Mouse (Mus musculus): ENCODE measurements around the gene Gm19402. TPM values are rescaled to one million over a fixed set of nuclear protein-coding genes. Genes with fewer than 3 reads are reported as not detected.

The Gm19402 gene
- polyA plus RNA-seq, 2 experiments: not detected

DNA sequence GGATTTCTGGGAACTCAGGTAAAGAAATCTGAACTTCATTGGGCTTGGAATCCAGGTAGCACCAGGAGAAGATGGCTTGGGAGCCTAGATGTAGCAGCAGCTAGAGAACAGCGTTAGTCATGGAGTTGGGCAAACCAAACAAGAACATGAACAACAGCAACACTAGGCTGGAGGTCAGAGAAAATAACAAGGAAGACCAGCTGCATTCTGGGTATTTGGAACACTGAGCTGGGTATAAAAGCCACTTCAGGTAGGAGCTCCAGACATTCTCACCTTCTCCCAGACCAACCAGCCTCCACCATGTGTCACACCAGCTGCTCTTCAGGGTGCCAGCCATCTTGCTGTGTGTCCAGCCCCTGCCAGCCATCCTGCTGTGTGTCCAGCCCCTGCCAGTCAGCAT, 15.8 kb upstream of the Gm19402 start, which contains the start of gene Gm10272:
TSS of gene Gm10272 (plus strand) at position 301 of the 400 bp plus-strand sequence.
- WGBS: 84% methylated on average over 1 of the region's 1 CpGs
- DNase-seq (ENCODE audit: low spot score): no peak
- no peak within 1 kb of the TSS for H3K27ac ChIP-seq (replicated peaks; ENCODE audit: low read depth, low read length)
- H3K9ac ChIP-seq (ENCODE audit: low read depth, low read length, severe bottlenecking): no peak within 1 kb of the TSS
- H3K9me3 ChIP-seq (ENCODE audit: control insufficient read depth, low read length): peaks cover 5% of the 10 kb centered on the region; the same call in 1 of the 2 replicates
- no peak within 1 kb of the TSS for H3K4me3 ChIP-seq (replicated peaks; ENCODE audit: low read length)
- H3K27me3 ChIP-seq (ENCODE audit: control insufficient read depth, insufficient read depth, low read length): no peaks in the 10 kb centered on the region
- no peaks in the 10 kb centered on the region for H3K36me3 ChIP-seq (ENCODE audit: control insufficient read depth, insufficient read depth, low read length)
- no peak within 1 kb of the TSS for H3K4me2 ChIP-seq (replicated peaks; ENCODE audit: low read depth, low read length, severe bottlenecking)
- no peak for ATAC-seq (ENCODE audit: low FRiP score, low read depth)
- H3K4me1 ChIP-seq (ENCODE audit: control insufficient read depth, insufficient read depth, low read length): no peaks in the 10 kb centered on the region
- TF ChIP-seq POLR2A (IDR thresholded peaks at IDR 0.05; ENCODE audit: borderline replicate concordance, extremely low read depth, insufficient read depth, insufficient read length): no peak

DNA sequence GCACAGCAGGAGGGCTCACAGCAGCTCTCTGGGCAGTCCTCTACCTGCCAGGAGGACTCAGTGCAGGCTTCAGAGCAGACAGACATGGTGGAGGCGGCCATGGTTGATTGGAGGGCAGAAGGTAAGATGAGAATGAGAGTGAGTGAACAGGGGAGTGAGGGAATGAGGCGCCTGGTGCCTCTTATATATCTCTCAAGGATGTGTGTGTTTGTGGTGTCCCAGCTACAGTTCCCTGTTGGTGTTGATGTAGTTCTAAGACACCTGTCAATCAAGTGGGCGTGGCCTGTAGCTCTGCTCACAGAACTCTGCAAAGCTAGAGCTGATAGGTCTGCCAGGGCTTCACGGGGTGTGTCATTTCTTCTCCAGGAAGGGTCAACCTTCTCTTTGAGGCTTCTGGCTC, 6.6 kb upstream of the Gm19402 start, which contains the start of gene Gm9508:
TSS of gene Gm9508 (minus strand) at position 101 of the 400 bp plus-strand sequence.
- H3K4me3 ChIP-seq (replicated peaks; ENCODE audit: low read length): no peak within 1 kb of the TSS
- WGBS: 30% methylated on average over 4 of the region's 4 CpGs
- ATAC-seq (ENCODE audit: low FRiP score, low read depth): no peak
- H3K36me3 ChIP-seq (ENCODE audit: control insufficient read depth, insufficient read depth, low read length): no peaks in the 10 kb centered on the region
- no peaks in the 10 kb centered on the region for H3K9me3 ChIP-seq (ENCODE audit: control insufficient read depth, low read length)
- no peak for DNase-seq (ENCODE audit: low spot score)
- no peak within 1 kb of the TSS for H3K4me2 ChIP-seq (replicated peaks; ENCODE audit: low read depth, low read length, severe bottlenecking)
- no peak within 1 kb of the TSS for H3K27ac ChIP-seq (replicated peaks; ENCODE audit: low read depth, low read length)
- TF ChIP-seq POLR2A (IDR thresholded peaks at IDR 0.05; ENCODE audit: borderline replicate concordance, extremely low read depth, insufficient read depth, insufficient read length): no peak
- H3K9ac ChIP-seq (ENCODE audit: low read depth, low read length, severe bottlenecking): no peak within 1 kb of the TSS
- H3K27me3 ChIP-seq (ENCODE audit: control insufficient read depth, insufficient read depth, low read length): no peaks in the 10 kb centered on the region
- 0 out of 2 replicates have a peak, but pooled peaks cover 3% of the 10 kb centered on the region for H3K4me1 ChIP-seq (ENCODE audit: control insufficient read depth, insufficient read depth, low read length)

DNA sequence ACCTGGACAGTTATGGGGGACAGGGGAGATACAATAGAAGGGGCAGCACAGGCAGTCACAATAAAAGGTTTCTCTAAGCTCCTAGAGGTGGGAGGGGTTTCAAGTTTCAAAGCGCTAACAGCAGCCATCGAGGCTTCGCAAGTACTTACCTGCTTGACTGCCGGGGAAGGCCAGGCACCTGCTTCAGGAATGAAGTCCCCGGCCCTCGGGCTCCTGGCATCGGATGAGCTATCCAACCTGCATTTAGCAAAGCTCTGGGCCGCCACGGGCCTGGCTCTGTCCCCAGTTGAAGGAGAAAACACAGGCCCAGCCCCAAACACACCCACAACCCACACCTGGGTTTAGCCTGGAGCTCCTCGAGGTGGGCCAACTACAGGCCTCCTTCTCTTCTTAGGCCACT, 3.5 kb downstream of the Gm19402 start:
- Histone ChIP-seq H3K4me3 (replicated peaks; ENCODE audit: low read length) (no peak overlapping the region), H3K4me2 (replicated peaks; ENCODE audit: low read depth, low read length, severe bottlenecking) (no peak overlapping the region), H3K27me3 (ENCODE audit: control insufficient read depth, insufficient read depth, low read length) (peaks cover 29% of the 10 kb centered on the region), H3K27ac (replicated peaks; ENCODE audit: low read depth, low read length) (no peak overlapping the region), H3K36me3 (ENCODE audit: control insufficient read depth, insufficient read depth, low read length) (no peaks in the 10 kb centered on the region), H3K9ac (ENCODE audit: low read depth, low read length, severe bottlenecking) (no peak overlapping the region), H3K9me3 (ENCODE audit: control insufficient read depth, low read length) (no peaks in the 10 kb centered on the region), H3K4me1 (ENCODE audit: control insufficient read depth, insufficient read depth, low read length) (peaks cover 8% of the 10 kb centered on the region)
- WGBS: 14% methylated on average over 10 of the region's 10 CpGs
- DNase-seq (ENCODE audit: low spot score) (no peak), ATAC-seq (ENCODE audit: low FRiP score, low read depth) (no peak)
- no peak for TF ChIP-seq POLR2A (IDR thresholded peaks at IDR 0.05; ENCODE audit: borderline replicate concordance, extremely low read depth, insufficient read depth, insufficient read length)

DNA sequence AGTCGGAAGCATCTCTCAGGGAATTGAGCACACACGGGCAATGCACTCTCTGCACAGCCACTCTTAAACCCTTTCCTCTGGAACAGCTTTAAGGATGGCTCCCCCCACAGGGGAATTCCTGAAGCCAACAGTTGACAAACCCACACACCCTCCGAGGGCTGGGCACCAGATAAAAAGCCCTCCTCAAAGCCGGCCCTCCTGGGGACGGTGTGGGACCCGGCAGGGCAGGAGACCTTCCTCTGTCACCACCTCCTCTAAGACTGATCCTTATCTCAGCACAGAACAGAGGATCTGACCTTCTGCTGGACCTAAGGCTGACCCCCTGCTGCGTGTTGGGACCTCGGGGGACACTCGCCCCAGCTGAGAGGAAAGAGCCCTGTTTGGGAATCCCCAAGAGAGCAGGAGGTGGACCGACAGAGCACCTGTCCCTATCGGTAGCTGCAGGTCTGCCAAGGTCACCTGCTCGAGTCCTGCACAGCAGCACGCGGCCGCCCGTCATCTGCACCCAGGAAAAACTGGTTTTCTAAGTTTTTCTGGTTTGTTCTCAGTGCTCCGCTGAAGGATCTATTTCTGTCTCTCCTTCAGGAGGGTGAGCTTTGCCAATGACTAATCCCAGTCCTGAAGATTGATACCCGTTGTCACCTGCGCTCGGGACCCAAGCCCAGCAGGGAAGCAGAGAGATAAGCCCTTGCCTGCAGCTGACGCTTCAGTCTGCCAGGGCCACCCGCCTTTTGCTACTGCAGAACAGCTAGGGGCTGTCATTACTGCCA, 4.5 kb downstream of the Gm19402 start, which contains the start of gene Tspear:
TSS of gene Tspear (plus strand) at position 675 of the 770 bp plus-strand sequence.
- Histone ChIP-seq H3K36me3 (ENCODE audit: control insufficient read depth, insufficient read depth, low read length) (no peaks in the 10 kb centered on the region), H3K9me3 (ENCODE audit: control insufficient read depth, low read length) (no peaks in the 10 kb centered on the region), H3K27me3 (ENCODE audit: control insufficient read depth, insufficient read depth, low read length) (peaks cover 29% of the 10 kb centered on the region), H3K9ac (ENCODE audit: low read depth, low read length, severe bottlenecking) (no peak within 1 kb of the TSS), H3K4me2 (replicated peaks; ENCODE audit: low read depth, low read length, severe bottlenecking) (no peak within 1 kb of the TSS), H3K4me1 (ENCODE audit: control insufficient read depth, insufficient read depth, low read length) (peaks cover 8% of the 10 kb centered on the region), H3K27ac (replicated peaks; ENCODE audit: low read depth, low read length) (no peak within 1 kb of the TSS), H3K4me3 (replicated peaks; ENCODE audit: low read length) (no peak within 1 kb of the TSS)
- DNase-seq (ENCODE audit: low spot score) (no peak), ATAC-seq (ENCODE audit: low FRiP score, low read depth) (no peak)
- no peak for TF ChIP-seq POLR2A (IDR thresholded peaks at IDR 0.05; ENCODE audit: borderline replicate concordance, extremely low read depth, insufficient read depth, insufficient read length)
- WGBS: 9% methylated on average over 22 of the region's 22 CpGs

DNA sequence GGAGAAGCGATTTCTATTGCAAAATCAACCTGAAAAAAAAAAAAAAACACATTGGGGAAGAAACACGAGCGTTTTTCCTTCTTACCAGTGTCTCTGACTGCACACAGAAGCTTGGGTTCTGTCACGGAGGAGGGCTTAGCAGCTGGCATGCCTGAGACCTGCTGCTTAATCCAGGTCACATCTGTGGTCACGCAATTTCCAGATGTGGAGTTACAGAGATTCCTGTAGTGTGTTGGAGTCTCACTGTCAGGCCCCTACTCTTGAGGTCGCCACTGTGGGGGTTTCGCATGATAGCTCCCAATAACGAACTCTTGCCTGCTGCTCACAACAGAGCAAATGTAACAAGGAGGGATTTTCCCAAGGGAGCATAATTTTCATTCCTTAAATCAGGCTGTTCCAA, 6.4 kb downstream of the Gm19402 start:
- H3K9ac ChIP-seq (ENCODE audit: low read depth, low read length, severe bottlenecking): no peak overlapping the region
- H3K4me1 ChIP-seq (ENCODE audit: control insufficient read depth, insufficient read depth, low read length): peaks cover 8% of the 10 kb centered on the region
- no peaks in the 10 kb centered on the region for H3K9me3 ChIP-seq (ENCODE audit: control insufficient read depth, low read length)
- ATAC-seq (ENCODE audit: low FRiP score, low read depth) (no peak), DNase-seq (ENCODE audit: low spot score) (no peak)
- no peak overlapping the region for H3K4me3 ChIP-seq (replicated peaks; ENCODE audit: low read length)
- H3K27me3 ChIP-seq (ENCODE audit: control insufficient read depth, insufficient read depth, low read length): peaks cover 29% of the 10 kb centered on the region
- WGBS: 17% methylated on average over 8 of the region's 8 CpGs
- TF ChIP-seq POLR2A (IDR thresholded peaks at IDR 0.05; ENCODE audit: borderline replicate concordance, extremely low read depth, insufficient read depth, insufficient read length): no peak
- no peak overlapping the region for H3K27ac ChIP-seq (replicated peaks; ENCODE audit: low read depth, low read length)
- no peak overlapping the region for H3K4me2 ChIP-seq (replicated peaks; ENCODE audit: low read depth, low read length, severe bottlenecking)
- no peaks in the 10 kb centered on the region for H3K36me3 ChIP-seq (ENCODE audit: control insufficient read depth, insufficient read depth, low read length)
